Mouse (Mus musculus) lung, postnatal 10 days (tissue): ENCODE results near the gene Itgb6.

Experiments used
- DNase-seq: peaks from one replicate; pipeline ENCODE4 v3.0.0; 2021

The Itgb6 gene

GRCm38 (mm10) chr2:60722514-60722913 lies at the start of gene Itgb6:
Gene Itgb6, minus strand, starts transcription at chr2:60722643.
- DNase-seq = no peak

DNA sequence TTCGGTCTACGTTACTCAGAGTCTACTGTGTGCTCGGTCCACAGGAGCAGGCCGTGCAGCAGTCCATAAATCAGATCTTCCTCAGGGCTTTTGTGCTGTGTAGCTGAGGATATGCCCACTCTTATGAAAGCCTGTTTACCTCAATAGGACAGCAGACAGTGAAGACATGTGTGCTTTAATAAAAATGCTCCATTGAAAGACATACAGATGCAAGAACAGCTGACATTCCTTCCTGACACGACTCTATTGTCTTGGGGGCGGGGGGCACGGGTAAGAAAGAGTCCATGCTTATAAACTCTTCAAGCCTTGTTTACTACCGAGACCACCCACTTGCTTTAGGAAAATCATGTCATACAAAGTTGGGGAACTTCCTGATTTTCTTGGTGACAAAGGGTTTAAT lies 44.0 kb upstream of the Itgb6 start:
- no peak for DNase-seq

GRCm38 (mm10) chr2:60756218-60756617 lies 33.8 kb upstream of the Itgb6 start:
- no peak for DNase-seq

GRCm38 (mm10) chr2:60755101-60755500 lies 32.7 kb upstream of the Itgb6 start:
- no peak for DNase-seq

- no peak for DNase-seq
Observed at GRCm38 (mm10) chr2:60751274-60751673, 28.8 kb upstream of the Itgb6 start.

- DNase-seq = no peak
Observed at GRCm38 (mm10) chr2:60750591-60750990, 28.1 kb upstream of the Itgb6 start.

DNA sequence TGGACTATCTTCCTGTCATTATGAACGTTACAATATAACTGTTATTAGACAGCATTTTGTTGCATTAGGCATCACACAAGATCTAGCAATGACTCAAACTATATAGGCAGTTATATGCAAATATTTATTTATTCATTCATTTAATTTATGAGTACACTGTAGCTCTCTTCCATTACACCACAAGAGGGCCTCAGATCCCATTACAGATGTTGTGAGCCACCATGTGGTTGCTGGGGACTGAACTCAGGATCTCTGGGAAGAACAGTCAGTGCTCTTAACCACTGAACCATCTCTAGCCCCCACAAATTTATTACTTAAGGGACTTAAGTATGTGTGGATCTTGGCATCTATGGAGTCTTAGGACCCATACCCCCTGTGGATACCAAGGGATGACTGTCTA lies 26.1 kb upstream of the Itgb6 start:
- DNase-seq = no peak

- DNase-seq = peak; percentile 67
Observed at GRCm38 (mm10) chr2:60747590-60747989, 25.1 kb upstream of the Itgb6 start.

- no peak for DNase-seq
Observed at GRCm38 (mm10) chr2:60744674-60745073, 22.2 kb upstream of the Itgb6 start.

DNA sequence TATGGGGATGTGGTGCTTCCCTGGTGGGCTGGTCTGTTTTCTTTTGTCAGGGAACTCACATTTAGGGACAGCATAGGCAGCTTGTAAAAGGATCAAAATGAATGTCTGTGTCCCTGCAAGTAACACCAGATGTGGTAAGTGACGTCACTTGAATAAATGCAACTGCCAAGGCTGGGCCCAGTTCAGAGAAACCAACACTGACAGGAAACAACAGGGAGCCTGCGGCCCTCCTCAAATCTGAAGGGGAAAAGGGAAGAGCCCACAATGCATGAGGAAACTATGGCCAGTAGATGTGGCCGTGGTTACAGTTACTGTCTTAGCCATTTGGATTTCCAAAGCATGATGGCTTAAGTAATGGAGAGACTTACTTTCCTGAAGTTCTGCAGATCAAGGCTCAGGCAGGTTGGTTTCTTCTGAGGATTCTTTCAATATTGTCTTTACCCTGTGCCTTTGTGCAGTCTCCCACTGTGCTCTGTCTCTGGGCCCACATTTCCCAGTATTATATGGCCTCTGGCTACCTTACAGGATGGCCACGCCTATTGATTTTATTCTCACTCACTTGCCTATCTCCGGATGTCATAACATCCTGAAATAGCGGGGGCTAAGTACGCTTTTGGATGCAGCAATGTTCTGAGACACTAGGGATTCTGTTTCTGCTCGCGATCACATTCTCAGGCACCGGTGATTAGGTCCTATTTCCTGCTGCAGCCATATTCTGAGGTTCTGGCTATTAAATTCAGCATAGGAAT lies 17.1 kb upstream of the Itgb6 start:
- DNase-seq = no peak

DNA sequence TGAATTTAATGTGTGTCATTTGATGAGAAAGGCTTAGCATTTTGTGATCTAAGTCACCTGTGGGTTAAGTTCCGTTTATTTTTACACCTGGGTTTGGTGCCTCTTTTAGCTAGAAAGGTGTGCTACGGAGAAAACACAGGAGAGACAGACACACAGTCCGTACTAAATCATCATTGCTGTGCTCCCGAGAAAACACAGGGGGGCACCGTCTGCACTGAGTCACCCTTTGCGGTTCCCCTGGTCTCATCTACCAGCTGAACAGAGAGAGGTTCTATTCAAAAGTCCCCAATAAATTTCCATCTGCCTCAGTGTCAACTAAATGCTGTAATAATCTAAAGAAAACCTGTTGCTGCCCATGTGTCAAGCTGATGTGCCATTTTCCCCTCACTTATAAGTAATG lies 8.5 kb upstream of the Itgb6 start:
- no peak for DNase-seq

DNA sequence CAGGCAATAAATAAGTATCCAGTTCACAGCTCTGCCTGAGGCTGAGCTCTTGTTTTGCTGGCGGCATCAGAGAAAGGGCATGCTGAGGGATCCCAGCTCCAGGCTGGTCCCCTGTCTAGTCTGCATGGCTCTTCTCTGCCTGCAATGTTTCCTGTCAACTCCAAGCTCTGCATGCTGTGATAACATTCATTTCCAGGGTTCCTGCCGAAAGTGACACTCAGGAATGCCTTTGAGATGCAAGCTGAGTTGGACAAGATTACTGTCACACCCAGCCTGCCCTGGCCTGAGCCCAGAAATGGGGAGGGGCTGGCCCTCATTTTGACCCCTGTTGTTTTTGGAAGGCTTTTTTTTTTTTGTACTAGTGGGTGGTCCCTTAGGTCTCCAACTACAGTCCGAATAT lies 7.6 kb upstream of the Itgb6 start:
- DNase-seq = peak; percentile 86

DNA sequence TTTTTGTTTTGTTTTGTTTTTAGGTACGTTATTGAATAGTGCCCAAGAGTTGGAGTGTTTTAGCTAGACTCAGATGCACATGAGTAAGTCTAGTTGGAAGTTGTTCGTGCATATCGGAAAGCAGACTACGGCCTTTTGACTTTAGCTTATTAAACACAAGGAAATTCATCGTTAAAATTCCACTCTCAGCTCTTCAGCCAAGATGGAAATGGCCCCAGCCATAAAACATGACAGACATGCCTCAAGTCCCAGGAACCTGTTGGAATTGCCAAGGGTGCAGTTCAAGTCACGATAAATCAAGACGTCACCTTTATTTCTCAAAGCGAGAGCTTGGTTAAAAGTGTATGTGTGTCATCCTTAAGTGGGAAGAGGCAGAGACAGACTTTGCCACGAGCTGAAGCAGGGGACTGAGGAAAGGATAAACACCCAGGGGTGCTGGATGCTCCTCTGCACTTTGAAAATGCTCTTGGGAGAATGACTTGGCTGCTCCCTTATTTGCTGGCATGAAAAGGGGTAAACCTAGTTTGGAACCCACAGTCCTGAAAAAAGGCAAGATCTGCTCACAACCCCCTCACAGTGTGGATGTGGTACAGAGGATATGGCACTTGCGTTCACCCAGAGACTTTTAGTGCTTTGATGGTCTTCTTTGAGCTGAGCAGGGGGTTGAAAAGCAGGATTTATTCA lies 6.6 kb upstream of the Itgb6 start:
- no peak for DNase-seq

DNA sequence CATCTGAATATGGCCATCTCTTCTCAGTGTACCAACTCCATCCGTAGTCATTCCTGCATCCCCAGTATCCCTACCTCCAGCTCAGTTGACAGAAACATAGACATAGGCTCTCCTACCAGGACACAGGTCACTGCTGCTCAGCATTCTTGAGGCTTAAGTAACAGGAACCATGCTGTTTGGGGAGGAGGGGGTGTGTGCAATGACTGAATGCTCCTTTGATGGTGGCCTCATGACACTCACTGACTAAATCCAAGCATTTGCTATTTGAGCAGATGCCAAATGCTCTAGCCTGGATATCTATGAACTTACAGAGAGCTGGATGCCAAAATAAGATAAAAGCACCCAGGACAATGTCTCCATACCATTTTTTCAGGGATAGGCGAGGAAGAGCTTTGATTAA lies 2.2 kb upstream of the Itgb6 start:
- DNase-seq = no peak

DNA sequence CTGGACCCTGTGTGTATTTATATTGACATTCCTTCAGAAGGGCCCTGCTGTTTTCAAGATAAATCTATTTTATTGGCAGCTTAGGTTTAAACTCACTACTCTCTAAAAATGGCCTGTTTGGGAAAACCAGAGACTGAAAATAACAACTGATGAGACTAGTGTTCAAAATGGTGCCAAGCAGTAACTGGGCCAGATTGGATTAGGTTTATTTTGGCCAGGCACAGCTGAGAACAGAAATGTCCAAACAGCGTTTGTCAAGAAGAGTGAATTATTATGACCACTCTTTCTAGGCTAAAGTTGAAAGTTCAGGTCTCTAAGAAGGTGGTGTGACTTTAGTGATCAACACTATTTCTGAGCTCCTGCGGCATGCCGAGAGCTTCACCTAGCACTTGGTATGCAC lies 524 bp upstream of the Itgb6 start:
- DNase-seq = no peak

DNA sequence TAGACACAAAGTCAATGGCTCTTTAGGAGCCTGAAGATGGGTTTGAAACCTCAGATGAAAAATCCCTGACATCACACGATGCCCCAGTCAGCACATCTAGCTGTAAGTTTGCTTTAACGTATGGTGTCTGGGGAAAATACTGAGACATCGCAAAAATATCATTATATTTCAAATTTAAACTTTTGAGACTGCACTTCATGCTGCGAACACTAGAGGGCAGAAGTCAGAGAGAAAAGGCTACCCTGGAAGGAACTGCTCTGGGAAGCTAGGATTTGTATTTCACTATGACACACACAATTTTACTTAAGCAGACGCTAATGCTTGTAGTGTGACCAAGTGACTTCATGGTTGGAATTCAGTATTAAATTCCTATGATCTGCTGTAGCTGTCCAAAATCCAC lies 1.5 kb downstream of the Itgb6 start:
- peak; percentile 59 for DNase-seq

GRCm38 (mm10) chr2:60720205-60720604 lies 2.2 kb downstream of the Itgb6 start:
- DNase-seq = no peak

DNA sequence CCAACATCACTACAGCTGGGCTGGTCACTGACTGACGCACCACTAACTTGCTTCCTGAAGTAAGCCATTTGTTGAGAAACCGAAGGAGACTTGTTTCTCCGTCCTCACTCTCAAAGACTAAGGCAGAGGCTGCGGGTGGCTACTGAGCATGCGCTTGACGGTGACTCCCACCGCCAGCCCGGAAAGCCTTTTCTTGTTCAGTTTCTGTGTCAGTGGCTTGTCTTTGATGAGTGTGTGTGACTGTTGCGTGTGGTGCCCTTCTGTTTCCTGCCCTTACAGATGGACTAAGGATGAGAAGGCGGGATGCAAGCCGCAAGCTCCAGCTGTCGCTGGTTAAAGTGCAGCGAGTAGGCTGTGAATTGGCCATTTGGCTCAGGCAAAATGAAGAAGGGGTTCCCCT lies 5.1 kb downstream of the Itgb6 start:
- peak; percentile 67 for DNase-seq

- DNase-seq = no peak
Observed at GRCm38 (mm10) chr2:60716549-60716948, 5.9 kb downstream of the Itgb6 start.

DNA sequence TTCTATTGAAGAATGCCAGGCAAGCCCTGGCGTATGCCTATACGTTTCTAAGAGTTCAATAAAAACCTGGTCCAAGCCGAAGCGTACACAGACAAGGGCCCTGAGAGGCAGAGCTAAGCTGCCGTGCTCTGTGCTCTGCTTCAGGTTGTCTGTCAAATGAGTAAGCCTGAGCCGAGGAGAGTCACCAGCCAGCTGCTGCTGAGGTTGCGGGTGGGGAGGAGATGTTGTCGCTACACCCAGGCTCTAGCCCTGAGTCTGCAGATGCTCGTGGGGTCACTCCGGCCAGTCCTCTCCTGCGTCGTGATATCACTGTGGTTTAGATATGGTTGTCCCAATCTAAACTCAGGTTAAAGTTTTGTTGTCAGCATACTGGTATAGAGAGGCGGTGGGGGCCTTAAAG lies 6.7 kb downstream of the Itgb6 start:
- no peak for DNase-seq

DNA sequence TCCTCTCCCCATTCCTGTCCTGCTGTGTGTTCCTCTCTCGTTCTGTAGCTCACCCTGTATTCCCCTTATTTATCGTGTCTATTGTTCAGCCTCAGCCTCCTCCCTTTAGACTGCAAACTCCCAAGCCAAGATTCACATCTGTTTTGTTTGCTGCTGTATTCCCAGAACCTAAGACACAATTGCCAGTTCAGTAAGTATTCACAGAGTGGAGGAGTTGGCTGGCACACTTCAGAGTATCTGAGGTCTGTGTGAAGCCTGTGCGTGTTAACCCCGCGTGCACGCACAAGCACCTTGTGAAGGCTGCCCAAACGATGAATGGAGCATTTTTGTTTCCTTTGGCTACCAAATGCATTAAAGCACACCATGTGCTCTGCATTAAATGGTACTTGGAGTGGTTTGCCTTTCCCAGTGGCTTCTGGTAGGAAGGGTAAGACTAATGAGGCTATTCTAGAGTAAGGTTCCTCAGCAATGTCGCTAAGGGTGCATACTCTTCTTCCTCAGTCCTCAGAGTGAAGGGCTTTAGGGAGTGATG lies 7.4 kb downstream of the Itgb6 start:
- DNase-seq = no peak

- no peak for DNase-seq
Observed at GRCm38 (mm10) chr2:60714475-60714874, 8.0 kb downstream of the Itgb6 start.

DNA sequence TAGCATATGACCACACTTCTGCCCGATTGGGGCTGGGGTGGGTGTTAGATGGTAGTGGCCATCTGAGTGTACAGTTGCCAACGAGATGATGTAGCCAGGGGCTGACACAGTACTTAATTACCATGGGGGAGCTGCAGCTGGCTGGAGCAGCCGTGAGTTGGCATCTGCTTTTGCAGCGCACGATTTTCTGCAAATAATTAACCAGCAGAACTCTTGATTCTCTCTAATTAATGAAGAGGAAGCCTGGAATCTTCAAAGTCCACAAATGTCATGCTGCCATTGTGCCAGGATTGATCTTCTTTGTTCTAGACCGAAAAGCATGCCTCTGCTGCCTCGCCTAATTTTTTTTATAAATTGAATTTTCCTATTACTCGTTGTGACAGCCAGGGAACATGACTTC lies 8.6 kb downstream of the Itgb6 start:
- DNase-seq = no peak

DNA sequence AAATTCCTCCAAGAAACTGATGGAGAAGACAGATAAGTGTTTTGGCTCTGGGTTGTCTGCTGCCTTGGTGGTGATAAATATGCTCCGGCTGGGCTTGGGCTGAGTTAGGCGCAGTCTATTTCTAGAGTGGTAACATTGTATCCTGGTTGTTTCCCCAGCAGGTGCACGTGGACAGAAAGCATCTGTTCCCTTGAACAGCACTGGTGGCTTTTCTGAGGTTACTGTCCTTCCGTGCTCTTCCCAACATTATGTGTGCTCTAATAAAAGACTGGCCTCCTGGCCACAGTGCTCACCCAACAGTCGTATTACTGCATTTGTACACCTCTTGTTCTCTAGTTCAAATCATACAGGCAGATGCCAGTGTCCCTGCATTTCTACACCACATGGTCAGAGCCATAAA lies 9.6 kb downstream of the Itgb6 start:
- DNase-seq = no peak

- DNase-seq = no peak
Observed at GRCm38 (mm10) chr2:60712483-60712882, 10.0 kb downstream of the Itgb6 start.
